12 mouse cellular contexts compared by ENCODE assay signal in genomic region chr19:45938064-45938463, GRCm38 (mm10).
DNase-seq lines count a peak whose midpoint lies in the region; ATAC-seq lines count a peak whose summit lies in the region.
"Had no signal": no experiment of that assay in that cellular context is flagged by ENCODE, and none has a peak within 500 bp of the region (broad histone marks: within the 10 kb centered on the region; RNA-seq: fewer than 3 reads in every experiment).

No protein-coding gene starts in this region.

- peaks cover 16% of the 10 kb centered on the region; the same call in 1 of the 2 replicates for H3K36me3 ChIP-seq in midbrain, embryonic 10.5 days
- 0 out of 2 replicates have a peak, but pooled peaks cover 6% of the 10 kb centered on the region for H3K36me3 ChIP-seq in midbrain, embryonic 16.5 days (ENCODE audit: control insufficient read depth, insufficient read depth, low read length)
- H3K36me3 ChIP-seq in forebrain, embryonic 13.5 days (ENCODE audit: poor library complexity, severe bottlenecking): peaks cover 15% of the 10 kb centered on the region; the same call in 1 of the 2 replicates
- H3K36me3 ChIP-seq in hindbrain, embryonic 16.5 days (ENCODE audit: control insufficient read depth, insufficient read depth, low read length): peaks cover 8% of the 10 kb centered on the region
- peaks cover 25% of the 10 kb centered on the region for H3K36me3 ChIP-seq in neural tube, embryonic 13.5 days

- peak overlapping the region; percentile 67 for H3K27ac ChIP-seq in midbrain, embryonic 10.5 days (replicated peaks)
- no peak overlapping the region for H3K27ac ChIP-seq in midbrain, embryonic 16.5 days (ENCODE audit: low read length)
- peak overlapping the region; percentile 57 for H3K27ac ChIP-seq in forebrain, embryonic 13.5 days
- peak overlapping the region; percentile 57 for H3K27ac ChIP-seq in hindbrain, embryonic 16.5 days (ENCODE audit: low read depth, low read length)
- peak overlapping the region; percentile 69 for H3K27ac ChIP-seq in neural tube, embryonic 13.5 days (replicated peaks)

- no peak overlapping the region for H3K4me2 ChIP-seq in midbrain, embryonic 16.5 days (ENCODE audit: low read length)
- no peak overlapping the region for H3K4me2 ChIP-seq in forebrain, embryonic 13.5 days
- no peak overlapping the region for H3K4me2 ChIP-seq in hindbrain, embryonic 16.5 days (ENCODE audit: low read length)
- H3K4me2 ChIP-seq in neural tube, embryonic 13.5 days: no peak overlapping the region

- H3K9ac ChIP-seq in midbrain, embryonic 16.5 days (ENCODE audit: low read depth, low read length): no peak overlapping the region
- no peak overlapping the region for H3K9ac ChIP-seq in forebrain, embryonic 13.5 days
- H3K9ac ChIP-seq in hindbrain, embryonic 16.5 days (ENCODE audit: low read depth, low read length): no peak overlapping the region
- no peak overlapping the region for H3K9ac ChIP-seq in neural tube, embryonic 13.5 days

- ATAC-seq in midbrain, embryonic 16.5 days: no peak
- no peak for ATAC-seq in forebrain, embryonic 13.5 days
- ATAC-seq in hindbrain, embryonic 16.5 days: no peak
- no peak for ATAC-seq in neural tube, embryonic 13.5 days (ENCODE audit: low read depth)
- ATAC-seq in granulocyte monocyte progenitor cell, adult 5-6 weeks (replicated peaks; ENCODE audit: poor library complexity, severe bottlenecking): no peak

- no peaks in the 10 kb centered on the region for H3K27me3 ChIP-seq in midbrain, embryonic 10.5 days (ENCODE audit: low read depth, poor library complexity, severe bottlenecking)
- no peaks in the 10 kb centered on the region for H3K27me3 ChIP-seq in midbrain, embryonic 16.5 days (ENCODE audit: control insufficient read depth, insufficient read depth, low read depth, low read length)
- H3K27me3 ChIP-seq in forebrain, embryonic 13.5 days: no peaks in the 10 kb centered on the region
- H3K27me3 ChIP-seq in hindbrain, embryonic 16.5 days (replicated peaks; ENCODE audit: control insufficient read depth, insufficient read depth, low read length): no peaks in the 10 kb centered on the region
- H3K27me3 ChIP-seq in neural tube, embryonic 13.5 days: no peaks in the 10 kb centered on the region
- H3K27me3 ChIP-seq: CH12.LX had no signal

- 34% methylated on average over 3 of the region's 3 CpGs for WGBS in midbrain, embryonic 10.5 days
- 21% methylated on average over 3 of the region's 3 CpGs for WGBS in midbrain, embryonic 16.5 days
- 21% methylated on average over 3 of the region's 3 CpGs for WGBS in forebrain, embryonic 13.5 days
- WGBS in hindbrain, embryonic 16.5 days: 20% methylated on average over 3 of the region's 3 CpGs
- 11% methylated on average over 3 of the region's 3 CpGs for WGBS in neural tube, embryonic 13.5 days

- H3K4me3 ChIP-seq in midbrain, embryonic 10.5 days: no peak overlapping the region
- H3K4me3 ChIP-seq in midbrain, embryonic 16.5 days (ENCODE audit: low read depth, low read length): no peak overlapping the region
- no peak overlapping the region for H3K4me3 ChIP-seq in forebrain, embryonic 13.5 days
- no peak overlapping the region for H3K4me3 ChIP-seq in hindbrain, embryonic 16.5 days (ENCODE audit: low read length)
- no peak overlapping the region for H3K4me3 ChIP-seq in neural tube, embryonic 13.5 days
- H3K4me3 ChIP-seq: myocyte had no signal

- no peak for DNase-seq in midbrain, embryonic 10.5 days (ENCODE audit: low spot score)
- no peak for DNase-seq in cerebellum, adult 11-12 months
- DNase-seq in MN1 (ENCODE audit: low spot score): no peak
- DNase-seq: lung, postnatal 10 days; right cerebral cortex, postnatal 4 days had no signal

- peaks cover 17% of the 10 kb centered on the region for H3K4me1 ChIP-seq in midbrain, embryonic 10.5 days
- H3K4me1 ChIP-seq in midbrain, embryonic 16.5 days (ENCODE audit: control insufficient read depth, insufficient read depth, low read length): peaks cover 7% of the 10 kb centered on the region; the same call in 1 of the 2 replicates
- peaks cover 13% of the 10 kb centered on the region for H3K4me1 ChIP-seq in forebrain, embryonic 13.5 days
- H3K4me1 ChIP-seq in hindbrain, embryonic 16.5 days (ENCODE audit: control insufficient read depth, insufficient read depth, low read depth, low read length): peaks cover 7% of the 10 kb centered on the region; the same call in 1 of the 2 replicates
- peaks cover 17% of the 10 kb centered on the region for H3K4me1 ChIP-seq in neural tube, embryonic 13.5 days (replicated peaks)

- H3K9me3 ChIP-seq in midbrain, embryonic 10.5 days (replicated peaks): no peaks in the 10 kb centered on the region
- no peaks in the 10 kb centered on the region for H3K9me3 ChIP-seq in midbrain, embryonic 16.5 days (replicated peaks; ENCODE audit: control insufficient read depth, low read length, poor library complexity, severe bottlenecking)
- no peaks in the 10 kb centered on the region for H3K9me3 ChIP-seq in forebrain, embryonic 13.5 days (replicated peaks)
- no peaks in the 10 kb centered on the region for H3K9me3 ChIP-seq in hindbrain, embryonic 16.5 days (ENCODE audit: control insufficient read depth, low read length)
- H3K9me3 ChIP-seq in neural tube, embryonic 13.5 days: no peaks in the 10 kb centered on the region
